Mouse (Mus musculus): Measurements from ENCODE around the gene Bbx. TPM values are rescaled to one million over a fixed set of nuclear protein-coding genes. Genes with fewer than 3 reads are reported as not detected.

Bbx gene
- polyA plus RNA-seq, 1 experiment from 2014 or later: 27.4 TPM

GRCm38 (mm10) chr16:50380682-50381350 lies 51.4 kb downstream of the Bbx start:
- Histone ChIP-seq H3K27me3 (replicated peaks; ENCODE audit: control insufficient read depth, insufficient read depth, low read length) (no peaks in the 10 kb centered on the region), H3K4me3 (replicated peaks; ENCODE audit: low read length) (peak overlapping the region; percentile 25), H3K27ac (ENCODE audit: low read length) (no peak overlapping the region), H3K9ac (replicated peaks; ENCODE audit: low read depth, low read length) (peak overlapping the region; percentile 30; the same call in 1 of the 2 replicates), H3K9me3 (ENCODE audit: control insufficient read depth, low read length) (no peaks in the 10 kb centered on the region), H3K4me2 (ENCODE audit: low read length) (peak overlapping the region; percentile 50), H3K4me1 (replicated peaks; ENCODE audit: control insufficient read depth, insufficient read depth, low read length) (peaks cover 11% of the 10 kb centered on the region), H3K36me3 (ENCODE audit: control insufficient read depth, insufficient read depth) (no peaks in the 10 kb centered on the region)
- WGBS: 18% methylated on average over 10 of the region's 10 CpGs
- peak; percentile 93 for ATAC-seq

DNA sequence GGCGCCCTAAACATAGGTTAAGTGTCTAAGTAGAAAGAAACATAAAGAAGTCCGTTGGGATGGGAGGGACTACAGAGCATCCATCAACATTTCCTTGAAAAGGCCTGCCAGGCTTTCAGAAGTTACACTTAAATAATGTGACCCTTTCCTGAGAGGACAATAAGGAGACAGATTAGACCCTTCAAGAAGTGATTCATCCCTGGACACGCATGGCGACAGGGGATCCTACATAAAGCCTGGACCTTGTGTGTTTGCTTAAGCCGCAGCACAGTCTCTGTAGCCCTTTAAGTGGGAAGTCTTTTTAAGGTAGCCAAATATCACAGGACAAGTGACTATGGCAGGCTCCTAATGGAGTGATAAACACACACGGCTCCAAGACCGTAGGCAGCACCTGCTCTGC lies 52.0 kb downstream of the Bbx start:
- WGBS: 46% methylated on average over 7 of the region's 7 CpGs
- Histone ChIP-seq H3K27me3 (replicated peaks; ENCODE audit: control insufficient read depth, insufficient read depth, low read length) (no peaks in the 10 kb centered on the region), H3K9me3 (ENCODE audit: control insufficient read depth, low read length) (no peaks in the 10 kb centered on the region), H3K4me2 (ENCODE audit: low read length) (no peak overlapping the region), H3K36me3 (ENCODE audit: control insufficient read depth, insufficient read depth) (no peaks in the 10 kb centered on the region), H3K27ac (ENCODE audit: low read length) (no peak overlapping the region), H3K4me1 (replicated peaks; ENCODE audit: control insufficient read depth, insufficient read depth, low read length) (peaks cover 11% of the 10 kb centered on the region), H3K9ac (replicated peaks; ENCODE audit: low read depth, low read length) (no peak overlapping the region), H3K4me3 (replicated peaks; ENCODE audit: low read length) (no peak overlapping the region)
- ATAC-seq: no peak

DNA sequence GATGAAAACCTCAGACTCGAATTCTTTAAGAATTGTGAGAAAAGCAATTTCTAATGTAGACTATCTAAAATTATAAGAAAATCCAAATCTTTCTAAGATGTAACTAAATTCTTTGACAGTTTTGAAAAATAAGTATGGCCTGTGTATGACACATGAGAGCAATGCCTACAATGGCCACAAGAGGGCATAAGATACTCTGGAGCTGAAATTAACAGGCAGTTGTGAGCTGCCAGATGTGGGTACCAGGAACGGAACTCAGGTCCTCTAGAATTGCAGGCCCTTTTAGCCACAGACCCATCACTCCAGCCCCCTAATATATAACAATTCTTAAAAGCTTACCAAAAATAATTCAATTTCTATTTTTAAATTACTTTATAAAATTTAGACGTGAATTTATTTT lies 57.6 kb downstream of the Bbx start:
- Histone ChIP-seq H3K36me3 (ENCODE audit: control insufficient read depth, insufficient read depth) (no peaks in the 10 kb centered on the region), H3K4me3 (replicated peaks; ENCODE audit: low read length) (no peak overlapping the region), H3K27ac (ENCODE audit: low read length) (no peak overlapping the region), H3K4me1 (replicated peaks; ENCODE audit: control insufficient read depth, insufficient read depth, low read length) (no peaks in the 10 kb centered on the region), H3K4me2 (ENCODE audit: low read length) (no peak overlapping the region), H3K9ac (replicated peaks; ENCODE audit: low read depth, low read length) (no peak overlapping the region), H3K27me3 (replicated peaks; ENCODE audit: control insufficient read depth, insufficient read depth, low read length) (no peaks in the 10 kb centered on the region), H3K9me3 (ENCODE audit: control insufficient read depth, low read length) (no peaks in the 10 kb centered on the region)
- WGBS: 91% methylated on average over 3 of the region's 3 CpGs
- ATAC-seq: no peak

- Histone ChIP-seq H3K4me3 (replicated peaks; ENCODE audit: low read length) (no peak overlapping the region), H3K4me1 (replicated peaks; ENCODE audit: control insufficient read depth, insufficient read depth, low read length) (no peaks in the 10 kb centered on the region), H3K36me3 (ENCODE audit: control insufficient read depth, insufficient read depth) (no peaks in the 10 kb centered on the region), H3K27ac (ENCODE audit: low read length) (0 out of 2 replicates have a peak overlapping the region, but pooled peaks have one; percentile 9), H3K9me3 (ENCODE audit: control insufficient read depth, low read length) (no peaks in the 10 kb centered on the region), H3K4me2 (ENCODE audit: low read length) (no peak overlapping the region), H3K27me3 (replicated peaks; ENCODE audit: control insufficient read depth, insufficient read depth, low read length) (no peaks in the 10 kb centered on the region), H3K9ac (replicated peaks; ENCODE audit: low read depth, low read length) (no peak overlapping the region)
- no peak for ATAC-seq
- WGBS: 15% methylated on average over 5 of the region's 5 CpGs
Measured at GRCm38 (mm10) chr16:50373685-50374084, 58.5 kb downstream of the Bbx start.

GRCm38 (mm10) chr16:50372543-50372942 lies 59.6 kb downstream of the Bbx start:
- Histone ChIP-seq H3K4me1 (replicated peaks; ENCODE audit: control insufficient read depth, insufficient read depth, low read length) (no peaks in the 10 kb centered on the region), H3K27me3 (replicated peaks; ENCODE audit: control insufficient read depth, insufficient read depth, low read length) (no peaks in the 10 kb centered on the region), H3K27ac (ENCODE audit: low read length) (no peak overlapping the region), H3K9me3 (ENCODE audit: control insufficient read depth, low read length) (no peaks in the 10 kb centered on the region), H3K4me2 (ENCODE audit: low read length) (no peak overlapping the region), H3K4me3 (replicated peaks; ENCODE audit: low read length) (no peak overlapping the region), H3K9ac (replicated peaks; ENCODE audit: low read depth, low read length) (no peak overlapping the region), H3K36me3 (ENCODE audit: control insufficient read depth, insufficient read depth) (no peaks in the 10 kb centered on the region)
- no peak for ATAC-seq
- WGBS: 77% methylated on average over 2 of the region's 2 CpGs

DNA sequence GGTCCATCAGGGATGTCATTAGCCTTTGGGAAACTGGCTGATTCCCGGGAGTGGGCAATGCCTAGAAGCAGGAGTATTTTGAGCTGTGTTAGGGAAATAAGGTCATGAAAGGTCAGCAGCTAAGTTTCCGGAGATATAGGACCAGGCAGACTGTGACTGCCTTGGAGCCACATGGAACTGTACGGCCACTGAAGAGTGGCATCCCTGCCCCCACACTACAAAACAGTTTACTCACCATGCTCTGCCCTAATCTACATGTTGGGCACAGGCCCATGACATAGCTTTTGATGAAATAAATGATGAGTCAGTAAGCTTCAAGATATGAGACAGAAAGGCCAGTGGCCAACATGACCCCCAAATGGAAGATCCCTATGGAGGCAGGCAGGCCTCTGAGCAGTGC lies 60.7 kb downstream of the Bbx start:
- WGBS: 66% methylated on average over 3 of the region's 3 CpGs
- Histone ChIP-seq H3K36me3 (ENCODE audit: control insufficient read depth, insufficient read depth) (no peaks in the 10 kb centered on the region), H3K27ac (ENCODE audit: low read length) (no peak overlapping the region), H3K9ac (replicated peaks; ENCODE audit: low read depth, low read length) (no peak overlapping the region), H3K9me3 (ENCODE audit: control insufficient read depth, low read length) (no peaks in the 10 kb centered on the region), H3K27me3 (replicated peaks; ENCODE audit: control insufficient read depth, insufficient read depth, low read length) (no peaks in the 10 kb centered on the region), H3K4me2 (ENCODE audit: low read length) (no peak overlapping the region), H3K4me3 (replicated peaks; ENCODE audit: low read length) (no peak overlapping the region), H3K4me1 (replicated peaks; ENCODE audit: control insufficient read depth, insufficient read depth, low read length) (no peaks in the 10 kb centered on the region)
- ATAC-seq: no peak

DNA sequence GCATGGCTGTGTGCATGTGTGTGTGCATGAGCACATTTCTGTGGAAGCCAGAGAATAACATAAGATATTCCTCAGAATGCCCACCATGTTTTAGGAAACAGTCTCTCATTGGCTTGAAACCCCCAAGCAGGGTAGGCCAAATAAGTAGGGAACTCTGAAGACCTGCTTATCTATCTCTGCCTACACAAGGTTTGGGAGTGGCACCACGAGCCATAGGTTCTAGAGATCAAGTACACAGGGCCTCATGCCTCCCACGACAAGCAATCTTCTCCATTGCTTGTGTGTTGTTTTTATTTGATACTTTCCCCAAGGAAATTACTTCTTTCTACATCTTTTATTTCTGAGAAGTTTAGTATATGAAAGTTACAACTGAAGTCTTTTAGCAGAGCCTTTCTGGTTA lies 61.8 kb downstream of the Bbx start:
- ATAC-seq: no peak
- WGBS: 92% methylated on average over 2 of the region's 2 CpGs
- no peak overlapping the region for H3K4me2 ChIP-seq (ENCODE audit: low read length)
- H3K27ac ChIP-seq (ENCODE audit: low read length): no peak overlapping the region
- no peaks in the 10 kb centered on the region for H3K9me3 ChIP-seq (ENCODE audit: control insufficient read depth, low read length)
- H3K4me3 ChIP-seq (replicated peaks; ENCODE audit: low read length): no peak overlapping the region
- no peak overlapping the region for H3K9ac ChIP-seq (replicated peaks; ENCODE audit: low read depth, low read length)
- H3K4me1 ChIP-seq (replicated peaks; ENCODE audit: control insufficient read depth, insufficient read depth, low read length): no peaks in the 10 kb centered on the region
- no peaks in the 10 kb centered on the region for H3K27me3 ChIP-seq (replicated peaks; ENCODE audit: control insufficient read depth, insufficient read depth, low read length)
- H3K36me3 ChIP-seq (ENCODE audit: control insufficient read depth, insufficient read depth): no peaks in the 10 kb centered on the region

DNA sequence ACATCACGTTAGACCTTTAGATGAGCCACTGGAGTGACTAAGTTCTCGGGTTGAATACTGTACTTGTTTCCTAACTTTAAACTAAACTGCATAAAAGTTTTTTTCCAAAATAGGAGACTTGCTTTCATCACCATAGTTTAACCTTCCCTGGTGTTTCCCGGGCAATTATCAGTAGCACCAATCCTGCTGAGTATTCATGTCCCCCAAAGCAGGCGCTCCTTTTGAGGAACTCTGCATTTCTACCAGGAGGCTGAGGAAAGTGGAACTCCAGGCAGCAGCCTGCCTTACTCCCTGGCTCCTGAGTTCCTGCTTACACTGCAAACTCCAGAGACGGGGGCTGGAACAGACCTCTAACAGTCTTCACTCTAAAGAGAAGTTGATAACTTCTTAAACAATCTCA lies 65.6 kb downstream of the Bbx start:
- 58% methylated on average over 5 of the region's 5 CpGs for WGBS

DNA sequence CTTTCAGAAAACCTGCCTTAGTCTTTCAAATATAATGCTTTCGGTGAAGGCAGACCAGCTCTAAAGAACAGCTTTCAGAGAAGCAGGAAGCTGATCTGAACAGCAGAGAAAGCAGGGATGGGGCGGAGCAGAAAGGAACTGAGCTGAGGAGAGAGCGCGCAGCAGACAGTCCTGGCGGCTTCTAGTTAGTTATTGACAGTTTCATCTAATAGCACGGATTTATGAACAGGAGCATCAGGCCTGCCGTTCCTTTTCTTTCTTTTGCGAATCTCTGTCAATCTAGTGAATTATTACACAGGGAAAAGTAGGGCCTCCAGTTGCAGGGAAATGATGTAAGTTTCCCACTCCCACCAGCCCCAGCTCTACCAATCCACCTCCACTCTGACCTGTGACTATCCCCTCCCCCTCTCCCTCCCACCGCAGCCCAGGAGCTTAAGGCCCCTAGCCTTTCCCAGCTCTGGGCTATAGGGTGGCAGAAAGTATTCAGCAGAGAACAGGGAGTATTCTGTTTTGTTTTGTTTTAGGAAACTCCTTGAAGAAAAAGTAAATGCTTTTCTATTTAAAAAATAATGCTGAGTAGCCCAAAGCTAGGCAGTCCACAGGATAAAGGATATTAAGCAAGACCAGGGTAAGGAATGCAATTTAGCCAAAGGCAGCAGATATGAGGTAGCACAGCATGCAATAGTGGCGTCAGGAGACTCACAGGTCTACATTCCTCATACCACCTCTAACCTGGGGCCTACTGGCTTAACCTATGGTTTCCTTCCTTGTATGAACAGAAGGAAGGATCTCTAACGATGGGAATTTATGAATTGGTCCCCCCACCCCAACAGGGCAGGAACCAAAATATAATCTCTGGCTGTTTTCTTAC lies 67.8 kb downstream of the Bbx start:
- no peaks in the 10 kb centered on the region for H3K36me3 ChIP-seq (ENCODE audit: control insufficient read depth, insufficient read depth)
- 8% methylated on average over 11 of the region's 11 CpGs for WGBS
- H3K27ac ChIP-seq (ENCODE audit: low read length): peak overlapping the region; percentile 46
- peak overlapping the region; percentile 36 for H3K9ac ChIP-seq (replicated peaks; ENCODE audit: low read depth, low read length)
- peak; percentile 93 for ATAC-seq
- H3K4me3 ChIP-seq (replicated peaks; ENCODE audit: low read length): peak overlapping the region; percentile 35
- peak overlapping the region; percentile 52 for H3K4me2 ChIP-seq (ENCODE audit: low read length)
- H3K27me3 ChIP-seq (replicated peaks; ENCODE audit: control insufficient read depth, insufficient read depth, low read length): no peaks in the 10 kb centered on the region
- no peaks in the 10 kb centered on the region for H3K9me3 ChIP-seq (ENCODE audit: control insufficient read depth, low read length)
- peaks cover 9% of the 10 kb centered on the region; the same call in 1 of the 2 replicates for H3K4me1 ChIP-seq (replicated peaks; ENCODE audit: control insufficient read depth, insufficient read depth, low read length)

More for the DNA sequence above, 65.6 kb downstream of the Bbx start:
- ATAC-seq: no peak
- Histone ChIP-seq H3K4me3 (replicated peaks; ENCODE audit: low read length) (no peak overlapping the region), H3K27ac (ENCODE audit: low read length) (no peak overlapping the region), H3K9ac (replicated peaks; ENCODE audit: low read depth, low read length) (no peak overlapping the region), H3K4me1 (replicated peaks; ENCODE audit: control insufficient read depth, insufficient read depth, low read length) (peaks cover 9% of the 10 kb centered on the region; the same call in 1 of the 2 replicates), H3K9me3 (ENCODE audit: control insufficient read depth, low read length) (no peaks in the 10 kb centered on the region), H3K27me3 (replicated peaks; ENCODE audit: control insufficient read depth, insufficient read depth, low read length) (no peaks in the 10 kb centered on the region), H3K36me3 (ENCODE audit: control insufficient read depth, insufficient read depth) (no peaks in the 10 kb centered on the region), H3K4me2 (ENCODE audit: low read length) (no peak overlapping the region)
